Comparison of ENCODE assay signal across 9 mouse cellular contexts in the genomic region with DNA sequence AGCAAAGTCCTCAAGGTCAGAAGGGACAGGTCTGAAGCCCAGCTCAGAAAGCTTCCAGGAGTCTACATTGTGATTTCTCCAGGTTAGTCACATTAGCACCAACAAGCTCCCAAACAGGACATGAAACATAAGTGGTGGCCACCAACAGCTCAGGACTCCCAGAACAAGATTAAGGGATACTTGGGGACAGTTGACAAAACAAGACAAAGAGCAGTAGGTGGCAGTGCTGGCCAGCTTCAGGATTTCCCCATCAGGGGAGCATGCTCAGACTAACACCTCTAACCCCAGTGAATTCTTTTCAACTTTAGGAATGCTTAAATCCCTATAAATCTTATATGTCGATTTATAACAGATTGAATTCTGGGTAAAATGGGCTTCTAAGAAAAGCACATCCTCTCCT. TPM values are rescaled to one million over a fixed set of nuclear protein-coding genes. Genes with fewer than 3 reads are reported as not detected.
DNase-seq lines count a peak whose midpoint lies in the region.
"Had no signal": no experiment of that assay in that cellular context is flagged by ENCODE, and none has a peak within 500 bp of the region (broad histone marks: within the 10 kb centered on the region; RNA-seq: fewer than 3 reads in every experiment).

No protein-coding gene starts in this region.

- H3K27me3 ChIP-seq in embryonic facial prominence, embryonic 10.5 days (replicated peaks; ENCODE audit: low read depth, poor library complexity, severe bottlenecking) = no peaks in the 10 kb centered on the region
- H3K27me3 ChIP-seq: embryonic facial prominence, embryonic 15.5 days had no signal

- DNase-seq in adrenal gland, postnatal 10 days = peak; percentile 52
- no peak for DNase-seq in adrenal gland, postnatal 4 days (ENCODE audit: low spot score in 2 of 2)
- peak; percentile 15 for DNase-seq in left cerebral cortex, postnatal 4 days
- DNase-seq in left cerebral cortex, postnatal 36 days (ENCODE audit: low spot score in 2 of 2) = no peak
- DNase-seq in embryonic facial prominence, embryonic 10.5 days (ENCODE audit: low spot score) = peak; percentile 43
- DNase-seq in kidney, postnatal 25 days = peak; percentile 13 to 37
- DNase-seq in retina, embryonic 14.5 days (ENCODE audit: low spot score) = peak; percentile 65
- no peak for DNase-seq in frontal cortex, postnatal 10 days (ENCODE audit: low spot score in 2 of 2)

- H3K36me3 ChIP-seq in embryonic facial prominence, embryonic 10.5 days (replicated peaks) = no peaks in the 10 kb centered on the region
- H3K36me3 ChIP-seq: embryonic facial prominence, embryonic 15.5 days had no signal

- 17% methylated on average over 1 of the region's 1 CpGs for WGBS in embryonic facial prominence, embryonic 10.5 days

- no peak overlapping the region for H3K27ac ChIP-seq in embryonic facial prominence, embryonic 10.5 days (replicated peaks)
- H3K27ac ChIP-seq: embryonic facial prominence, embryonic 15.5 days had no signal

- no peaks in the 10 kb centered on the region for H3K4me1 ChIP-seq in embryonic facial prominence, embryonic 10.5 days
- H3K4me1 ChIP-seq: embryonic facial prominence, embryonic 15.5 days had no signal

- no peaks in the 10 kb centered on the region for H3K9me3 ChIP-seq in embryonic facial prominence, embryonic 10.5 days
- H3K9me3 ChIP-seq: embryonic facial prominence, embryonic 15.5 days had no signal

- intact Hi-C loops in left cerebral cortex, postnatal 4 days (cut with DNase I) = no loop called here
- intact Hi-C loops in left cerebral cortex, postnatal 36 days (cut with DNase I) = no loop called here

- H3K4me3 ChIP-seq in embryonic facial prominence, embryonic 10.5 days = no peak overlapping the region
- H3K4me3 ChIP-seq: embryonic facial prominence, embryonic 15.5 days had no signal

RNA-seq across cellular contexts. Expression of a gene that starts 25.5 kb away (rescaled TPM):
- total RNA-seq in adrenal gland, postnatal 10 days (2021) = 10 to 100 TPM; 13.4 to 23.1 TPM
- 10 to 100 TPM in 1 of 2 experiments, 1 to 10 TPM in 1; 7.9 to 17.9 TPM for total RNA-seq in adrenal gland, postnatal 4 days (2021)
- 1 to 10 TPM; 1.9 to 2.1 TPM for total RNA-seq in left cerebral cortex, postnatal 4 days (2021)
- total RNA-seq in left cerebral cortex, postnatal 36 days (2021) = 1 to 10 TPM; 3.5 to 5.7 TPM
- 0.28 and 0.54 TPM in 2 replicates for polyA plus RNA-seq in embryonic facial prominence, embryonic 10.5 days (2016; fragmentation: Nextera tagmentation; extraction: Ambion mirVana)

Comparison
In these comparisons a context has a peak if more than half of its experiments do, and no peak if none do; other contexts are left out.
1. DNase-seq: peak in adrenal gland, postnatal 10 days (single experiment), left cerebral cortex, postnatal 4 days (single experiment), embryonic facial prominence, embryonic 10.5 days (single experiment), kidney, postnatal 25 days (2 of 2) and retina, embryonic 14.5 days (single experiment); none in adrenal gland, postnatal 4 days (0 of 2), left cerebral cortex, postnatal 36 days (0 of 2) and frontal cortex, postnatal 10 days (0 of 2).